Mouse (Mus musculus) C2C12 (cell line): ENCODE measurements at regions not wholly inside any gene's neighbourhood (a gene's known extent, or its start where the extent isn't known, plus 50 kb on each side); places are given as distances from the start of the nearest gene placed in this dataset.

Experiments
- CTCF ChIP-seq: IDR thresholded peaks from one replicate; pipeline ENCODE4 v1.5.1; 2011; ENCODE audit not compliant: control insufficient read depth, insufficient read depth, insufficient read length
- MAX ChIP-seq: IDR thresholded peaks from one replicate; pipeline ENCODE4 v1.6.1; 2011; ENCODE audit warnings: mild to moderate bottlenecking, control low read depth
- USF1 ChIP-seq: IDR thresholded peaks from one replicate; pipeline ENCODE4 v1.6.1; 2011; ENCODE audit warnings: low read depth, mild to moderate bottlenecking, control low read depth, moderate library complexity

DNA sequence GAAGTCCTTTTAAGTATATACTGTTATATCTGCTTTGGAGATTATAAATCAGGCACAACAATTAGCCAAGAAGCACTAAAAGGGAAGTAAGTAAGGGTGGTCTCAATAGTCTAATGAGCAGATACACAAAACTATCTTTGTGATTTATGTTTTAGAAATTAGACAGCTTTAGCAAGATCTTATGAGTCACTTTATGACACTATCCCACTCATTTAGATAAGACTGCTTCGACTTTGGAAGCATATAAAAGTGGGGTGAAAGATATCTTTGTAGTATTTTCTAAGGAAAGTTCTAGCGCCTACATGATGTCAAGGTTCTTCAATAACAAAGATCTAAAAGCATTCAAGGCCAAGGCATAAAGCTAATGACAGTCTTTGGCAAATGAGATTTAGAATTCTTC lies 214.5 kb upstream of the Slc7a11 start:
- TF ChIP-seq CTCF: no peak
- TF ChIP-seq MAX: no peak
- TF ChIP-seq USF1: no peak
